30 mouse cellular contexts compared by ENCODE assay signal in genomic region chr14:72976111-72976510, GRCm38 (mm10).
DNase-seq lines count a peak whose midpoint lies in the region; ATAC-seq lines count a peak whose summit lies in the region.
"Had no signal": no experiment of that assay in that cellular context is flagged by ENCODE, and none has a peak within 500 bp of the region (broad histone marks: within the 10 kb centered on the region; RNA-seq: fewer than 3 reads in every experiment).

No protein-coding gene starts in this region.

- H3K4me3 ChIP-seq in heart, embryonic 12.5 days: no peak overlapping the region
- H3K4me3 ChIP-seq: embryonic facial prominence, embryonic 13.5 days; embryonic facial prominence, embryonic 15.5 days; erythroblast, embryonic 14.5 days; forebrain, embryonic 10.5 days; forebrain, embryonic 12.5 days had no signal

- H3K4me1 ChIP-seq in heart, embryonic 12.5 days (replicated peaks): no peaks in the 10 kb centered on the region
- H3K4me1 ChIP-seq: embryonic facial prominence, embryonic 13.5 days; embryonic facial prominence, embryonic 15.5 days; forebrain, embryonic 10.5 days; forebrain, embryonic 12.5 days had no signal

- H3K9ac ChIP-seq in heart, embryonic 12.5 days: no peak overlapping the region
- H3K9ac ChIP-seq: embryonic facial prominence, embryonic 13.5 days; embryonic facial prominence, embryonic 15.5 days; forebrain, embryonic 12.5 days had no signal

- no peak overlapping the region for H3K27ac ChIP-seq in heart, embryonic 12.5 days (ENCODE audit: poor library complexity, severe bottlenecking)
- H3K27ac ChIP-seq: embryonic facial prominence, embryonic 13.5 days; embryonic facial prominence, embryonic 15.5 days; forebrain, embryonic 10.5 days; forebrain, embryonic 12.5 days had no signal

- peak; percentile 73 for DNase-seq in heart, adult 11 months
- no peak for DNase-seq in heart, postnatal 25 days (ENCODE audit: low spot score)
- DNase-seq in heart, postnatal 10 days: peak; percentile 33 to 37
- peak; percentile 59 for DNase-seq in Muller cell, postnatal 12 days (ENCODE audit: inconsistent ontology term)
- peak; percentile 39 for DNase-seq in adipocyte (ENCODE audit: low spot score)
- DNase-seq in spleen, adult 12 weeks (ENCODE audit: low spot score): no peak
- DNase-seq: adrenal gland, adult 2 months; adrenal gland, postnatal 10 days; adrenal gland, postnatal 25 days; B cell, adult 2 months; cerebellum, adult 11 months; cerebellum, adult 18-20 months; cerebellum, adult 8-10 months; cerebellum, adult 9-11 months; cerebellum, postnatal 14 days; cerebellum, postnatal 36 days; embryo, embryonic 11 days had no signal

- H3K27me3 ChIP-seq in heart, embryonic 12.5 days (replicated peaks): no peaks in the 10 kb centered on the region
- H3K27me3 ChIP-seq: CH12.LX; embryonic facial prominence, embryonic 13.5 days; embryonic facial prominence, embryonic 15.5 days; forebrain, embryonic 12.5 days; Patski had no signal

- ATAC-seq in heart, embryonic 12.5 days (ENCODE audit: insufficient number of reproducible peaks, low FRiP score): no peak
- ATAC-seq: activated CD4-positive, CD25-positive, alpha-beta regulatory T cell, adult 4 months; CD4-positive, CD25-positive, alpha-beta regulatory T cell, adult 4 months; forebrain, embryonic 14.5 days; forebrain, embryonic 16.5 days; Patski had no signal

- intact Hi-C loops in heart, postnatal 25 days (cut with DNase I): no loop called here
- intact Hi-C loops in heart, postnatal 10 days (cut with DNase I): no loop called here

- H3K4me2 ChIP-seq in heart, embryonic 12.5 days: no peak overlapping the region
- H3K4me2 ChIP-seq: embryonic facial prominence, embryonic 13.5 days; embryonic facial prominence, embryonic 15.5 days; forebrain, embryonic 12.5 days had no signal

- no peaks in the 10 kb centered on the region for H3K36me3 ChIP-seq in heart, embryonic 12.5 days
- H3K36me3 ChIP-seq: embryonic facial prominence, embryonic 13.5 days; embryonic facial prominence, embryonic 15.5 days; forebrain, embryonic 10.5 days; forebrain, embryonic 12.5 days; G1E had no signal

- WGBS in heart, embryonic 12.5 days: 59% methylated on average over 2 of the region's 2 CpGs

- H3K9me3 ChIP-seq in heart, embryonic 12.5 days (replicated peaks): no peaks in the 10 kb centered on the region
- H3K9me3 ChIP-seq: embryonic facial prominence, embryonic 13.5 days; embryonic facial prominence, embryonic 15.5 days; forebrain, embryonic 10.5 days; forebrain, embryonic 12.5 days; G1E had no signal

Comparison
In these comparisons a context has a peak if more than half of its experiments do, and no peak if none do; other contexts are left out.
1. DNase-seq: peak in heart, adult 11 months (single experiment), heart, postnatal 10 days (2 of 2), Muller cell, postnatal 12 days (single experiment) and adipocyte (single experiment); none in heart, postnatal 25 days (single experiment) and spleen, adult 12 weeks (single experiment).